Mouse (Mus musculus): ENCODE measurements around the gene Zswim9.

DNA sequence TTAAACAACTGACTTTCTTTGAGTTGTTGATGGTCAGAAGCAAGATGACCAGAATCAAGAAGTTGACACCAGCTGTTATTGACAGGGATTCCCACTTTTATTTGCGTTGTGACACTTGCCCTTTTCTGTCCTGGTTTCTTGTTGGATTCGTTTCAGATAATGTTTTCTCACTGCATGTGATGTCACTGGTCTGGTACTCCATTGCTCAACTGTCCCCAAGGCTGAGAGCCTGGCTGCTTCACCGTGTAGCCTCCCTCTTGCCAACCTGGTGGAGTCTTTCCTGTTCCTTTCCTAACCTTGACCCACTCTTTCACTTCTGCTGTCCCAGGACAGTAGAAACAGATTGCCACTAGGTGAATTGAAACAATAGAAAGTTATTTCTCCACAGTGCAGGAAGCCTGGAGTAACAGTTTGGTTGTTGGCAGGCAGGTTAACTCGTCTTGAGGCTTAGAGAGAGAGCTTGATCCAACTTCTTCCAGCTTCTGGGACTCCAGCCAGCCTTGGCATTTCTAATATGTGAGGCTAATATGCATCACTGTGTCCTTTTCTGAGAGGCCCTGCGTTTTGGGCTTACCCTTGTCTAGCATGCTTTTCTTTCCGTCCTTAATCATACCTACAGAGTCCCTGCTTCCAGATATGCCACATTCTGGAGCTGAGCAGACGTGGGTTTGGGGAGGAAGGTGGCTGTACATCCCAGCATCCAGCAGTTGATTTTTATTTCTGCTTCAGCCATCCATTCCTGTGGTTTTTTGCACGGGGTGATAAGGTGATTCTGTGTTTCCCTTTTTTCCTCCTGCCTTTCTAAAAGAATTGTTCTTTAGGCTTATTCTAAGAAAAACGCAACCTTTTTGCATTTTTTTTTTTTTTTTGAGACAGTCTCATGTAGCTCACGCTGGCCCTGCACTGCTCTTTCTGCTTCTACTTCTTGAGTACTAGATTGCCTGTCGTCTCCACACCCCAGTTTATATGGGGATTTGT, 15.6 kb upstream of the Zswim9 start:
- TF ChIP-seq CTCF (IDR thresholded peaks at IDR 0.05; ENCODE audit: low read depth, low read length), result no peak
- no peak for TF ChIP-seq GATA1 (IDR thresholded peaks at IDR 0.05; ENCODE audit: borderline replicate concordance, low read length)
